9 mouse cellular contexts compared by ENCODE assay signal in genomic region chr6:142524635-142525308, GRCm38 (mm10). TPM values are rescaled to one million over a fixed set of nuclear protein-coding genes. Genes with fewer than 3 reads are reported as not detected.
DNase-seq lines count a peak whose midpoint lies in the region; ATAC-seq and TF ChIP-seq lines count a peak whose summit lies in the region.
"Had no signal": no experiment of that assay in that cellular context is flagged by ENCODE, and none has a peak within 500 bp of the region (broad histone marks: within the 10 kb centered on the region; RNA-seq: fewer than 3 reads in every experiment).

No protein-coding gene starts in this region.

- no peaks in the 10 kb centered on the region for H3K9me3 ChIP-seq in hindbrain, embryonic 14.5 days (ENCODE audit: control insufficient read depth, low read length)

- no peak overlapping the region for H3K4me2 ChIP-seq in hindbrain, embryonic 14.5 days (replicated peaks)

- intact Hi-C loops in left cerebral cortex, adult 2 months (cut with DNase I) = loop anchor here (1.0 to 10.0 kb wide), 3 partner anchors 211 to 440 kb away; partner anchors contain the start of gene St8sia1

- ATAC-seq in hindbrain, embryonic 14.5 days (ENCODE audit: low FRiP score) = peak; percentile 80; the same call in 1 of the 2 replicates

- H3K36me3 ChIP-seq in hindbrain, embryonic 14.5 days (replicated peaks; ENCODE audit: control insufficient read depth, insufficient read depth) = no peaks in the 10 kb centered on the region

- peak; percentile 81 for TF ChIP-seq CTCF in left cerebral cortex, adult 2 months (IDR thresholded peaks at IDR 0.05)

- peak; percentile 53 for DNase-seq in ovary, postnatal 36 days (ENCODE audit: low spot score)
- no peak for DNase-seq in ovary, adult 18-20 months (ENCODE audit: low spot score)
- DNase-seq in cerebellum, adult 8-10 months = peak; percentile 32
- peak; percentile 54 to 66 for DNase-seq in frontal cortex, postnatal 14 days (ENCODE audit: low spot score in 2 of 2)
- DNase-seq in hindbrain, embryonic 14.5 days (ENCODE audit: low spot score) = peak; percentile 89
- DNase-seq in left cerebral cortex, adult 2 months (ENCODE audit: extremely low spot score in 1 of 2, low spot score in 2 of 2) = peak; percentile 55 to 68
- DNase-seq in mesoderm, embryonic 11.5 days (ENCODE audit: low read depth, low spot score) = peak; percentile 72
- peak; percentile 29 to 73 for DNase-seq in spleen, postnatal 4 days (ENCODE audit: low spot score in 2 of 2)

- H3K4me3 ChIP-seq in hindbrain, embryonic 14.5 days (replicated peaks; ENCODE audit: low read length) = no peak overlapping the region
- H3K4me3 ChIP-seq in left cerebral cortex, adult 2 months = no peak overlapping the region
- H3K4me3 ChIP-seq: myocyte had no signal

- H3K4me1 ChIP-seq in hindbrain, embryonic 14.5 days (replicated peaks; ENCODE audit: control insufficient read depth, insufficient read depth, low read length) = no peaks in the 10 kb centered on the region

- H3K27me3 ChIP-seq in hindbrain, embryonic 14.5 days (ENCODE audit: control insufficient read depth, insufficient read depth, low read length) = no peaks in the 10 kb centered on the region

- no peak overlapping the region for H3K27ac ChIP-seq in hindbrain, embryonic 14.5 days
- H3K27ac ChIP-seq in left cerebral cortex, adult 2 months = no peak overlapping the region

- no peak overlapping the region for H3K9ac ChIP-seq in hindbrain, embryonic 14.5 days

- 9% methylated on average over 4 of the region's 4 CpGs for WGBS in hindbrain, embryonic 14.5 days

RNA-seq across cellular contexts. Expression of gene Ldhb, which starts 17.0 kb away (rescaled TPM):
- 483 and 499 TPM in 2 replicates for polyA plus RNA-seq in hindbrain, embryonic 14.5 days (2014; fragmentation: Nextera tagmentation; extraction: Ambion mirVana)
- 100 to 1,000 TPM; 818 to 835 TPM for total RNA-seq in left cerebral cortex, adult 2 months (2021)

RNA-seq across cellular contexts. Expression of gene Kcnj8, which starts 46.6 kb away (rescaled TPM):
- polyA plus RNA-seq in hindbrain, embryonic 14.5 days (2014; fragmentation: Nextera tagmentation; extraction: Ambion mirVana) = 12.4 and 12.9 TPM in 2 replicates
- total RNA-seq in left cerebral cortex, adult 2 months (2021) = 1 to 10 TPM; 1.9 to 2.4 TPM

RNA-seq across cellular contexts. Expression of gene Gys2, which starts 51.9 kb away (rescaled TPM):
- 0.07 TPM in 1 of 2 replicates, not detected in the other for polyA plus RNA-seq in hindbrain, embryonic 14.5 days (2014; fragmentation: Nextera tagmentation; extraction: Ambion mirVana)
- total RNA-seq in left cerebral cortex, adult 2 months (2021) = not detected
- polyA plus RNA-seq: myocyte had no signal
